Mouse (Mus musculus) kidney, postnatal 0 days (tissue): Measurements from ENCODE around the gene Pex1. TPM values are rescaled to one million over a fixed set of nuclear protein-coding genes. Genes with fewer than 3 reads are reported as not detected.

Experiments
- ATAC-seq: fragments of 200-750 bp; cut with Nextera tagmentation; replicated peaks from 2 replicates; pipeline ENCODE4 v1.8.0; 2017; ENCODE audit warnings: low read depth, moderate number of reproducible peaks, moderate TSS enrichment, moderate library complexity; ENCODE audit not compliant: low FRiP score
- DNase-seq: peaks from one replicate; pipeline ENCODE4 v3.0.0-alpha.2; 2016; ENCODE audit warnings: low spot score
- H3K27ac ChIP-seq: fragments of 300-500 bp; sonication (generic); 2 replicates; pipeline ENCODE4 v1.5.1; 2014; ENCODE audit warnings: mild to moderate bottlenecking
- H3K27me3 ChIP-seq: fragments of 300-500 bp; sonication (generic); 2 replicates; pipeline ENCODE4 v1.6.1; 2014; ENCODE audit warnings: low read length, mixed read lengths; ENCODE audit not compliant: insufficient read depth
- H3K36me3 ChIP-seq: fragments of 300-500 bp; sonication (generic); 2 replicates; pipeline ENCODE4 v1.6.1; 2014; ENCODE audit warnings: low read length, mixed read lengths; ENCODE audit not compliant: insufficient read depth
- H3K4me1 ChIP-seq: fragments of 300-500 bp; sonication (generic); replicated peaks from 2 replicates; pipeline ENCODE4 v1.6.1; 2014; ENCODE audit warnings: antibody characterized with exemption, low read length, mixed read lengths; ENCODE audit not compliant: insufficient read depth
- H3K4me2 ChIP-seq: fragments of 300-500 bp; sonication (generic); 2 replicates; pipeline ENCODE4 v1.6.1; 2014; ENCODE audit warnings: mild to moderate bottlenecking, low read length, moderate library complexity, mixed read lengths
- H3K4me3 ChIP-seq: fragments of 300-500 bp; sonication (generic); replicated peaks from 2 replicates; pipeline ENCODE4 v1.5.1; 2014; ENCODE audit warnings: low read depth, low read length
- H3K9ac ChIP-seq: fragments of 300-500 bp; sonication (generic); 2 replicates; pipeline ENCODE4 v1.6.1; 2014; ENCODE audit warnings: low read depth, low read length
- H3K9me3 ChIP-seq: fragments of 300-500 bp; sonication (generic); replicated peaks from 2 replicates; pipeline ENCODE4 v1.6.1; 2016; ENCODE audit warnings: low read length, inconsistent platforms, mixed read lengths
- CTCF ChIP-seq: IDR thresholded peaks from 2 replicates; pipeline ENCODE4 v1.5.1; 2016; ENCODE audit warnings: antibody characterized with exemption, low read depth, mild to moderate bottlenecking, moderate library complexity
- WGBS: fragments of 180-500 bp; shearing (Covaris S2); extraction: QIAGEN DNeasy Blood & Tissue Kit; methylation state at CpG from one replicate; pipeline ENCODE4 v1.1.7; 2014; 5-methylcytosine and 5-hydroxymethylcytosine counted together
- polyA plus RNA-seq: library from polyadenylated mRNA; unstranded; fragments of >200 nt; fragmentation: Nextera tagmentation; extraction: Ambion mirVana; gene quantifications from 2 replicates; pipeline ENCODE4 v1.2.1, GENCODE M21; 2015

The Pex1 gene
- polyA plus RNA-seq, 1 experiment from 2014 or later = 16.6 TPM

DNA sequence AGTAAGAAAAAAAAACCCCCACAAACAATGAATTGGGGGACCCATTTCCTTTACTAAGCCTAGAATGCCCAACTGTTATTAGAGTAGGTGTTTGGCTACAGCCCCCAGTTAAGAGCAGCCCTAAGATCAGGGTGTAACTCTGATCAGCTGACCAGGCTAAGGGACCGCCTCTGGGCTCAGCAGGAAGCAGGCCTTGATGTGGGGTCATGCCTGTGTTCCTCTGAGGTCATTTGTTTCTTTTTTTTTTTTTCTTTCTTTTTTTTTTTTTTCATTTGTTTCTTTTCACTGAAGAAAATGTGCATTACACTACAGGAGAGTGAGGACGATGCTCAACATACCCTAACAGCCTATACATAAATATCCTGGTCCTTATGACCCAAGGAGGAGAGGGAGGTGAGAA lies 17.9 kb upstream of the Pex1 start:
- Histone ChIP-seq H3K4me3 (no peak overlapping the region), H3K36me3 (peaks cover 70% of the 10 kb centered on the region), H3K4me2 (no peak overlapping the region), H3K9me3 (peaks cover 5% of the 10 kb centered on the region; the same call in 1 of the 2 replicates), H3K9ac (no peak overlapping the region), H3K27ac (no peak overlapping the region), H3K27me3 (no peaks in the 10 kb centered on the region), H3K4me1 (no peaks in the 10 kb centered on the region)
- ATAC-seq (no peak), DNase-seq (no peak)
- TF ChIP-seq CTCF = no peak
- WGBS = 95% methylated on average over 2 of the region's 2 CpGs

DNA sequence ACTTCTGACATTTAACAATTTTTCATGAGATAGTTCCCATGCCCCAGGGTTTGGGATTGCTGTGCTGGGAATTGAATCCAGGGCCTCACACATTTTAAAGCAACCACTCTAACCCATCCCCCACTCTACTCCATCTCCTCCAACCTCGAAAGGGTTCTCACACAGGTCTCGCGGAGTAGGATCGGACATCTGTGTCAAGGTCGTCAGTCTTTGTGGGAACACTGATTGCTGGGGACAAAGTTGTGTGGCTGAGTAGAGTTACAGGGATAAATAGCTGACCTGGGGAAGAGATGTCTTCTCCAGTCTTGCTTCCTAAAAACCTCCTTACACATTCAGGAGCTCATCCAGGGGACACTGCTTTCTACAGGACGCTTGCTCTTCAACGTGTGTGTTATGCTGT lies 16.8 kb upstream of the Pex1 start:
- Histone ChIP-seq H3K9ac (no peak overlapping the region), H3K4me1 (no peaks in the 10 kb centered on the region), H3K27me3 (no peaks in the 10 kb centered on the region), H3K4me2 (no peak overlapping the region), H3K36me3 (peaks cover 75% of the 10 kb centered on the region), H3K27ac (no peak overlapping the region), H3K4me3 (no peak overlapping the region), H3K9me3 (peaks cover 5% of the 10 kb centered on the region; the same call in 1 of the 2 replicates)
- WGBS = 94% methylated on average over 7 of the region's 7 CpGs
- TF ChIP-seq CTCF = no peak
- DNase-seq = no peak
- no peak for ATAC-seq

DNA sequence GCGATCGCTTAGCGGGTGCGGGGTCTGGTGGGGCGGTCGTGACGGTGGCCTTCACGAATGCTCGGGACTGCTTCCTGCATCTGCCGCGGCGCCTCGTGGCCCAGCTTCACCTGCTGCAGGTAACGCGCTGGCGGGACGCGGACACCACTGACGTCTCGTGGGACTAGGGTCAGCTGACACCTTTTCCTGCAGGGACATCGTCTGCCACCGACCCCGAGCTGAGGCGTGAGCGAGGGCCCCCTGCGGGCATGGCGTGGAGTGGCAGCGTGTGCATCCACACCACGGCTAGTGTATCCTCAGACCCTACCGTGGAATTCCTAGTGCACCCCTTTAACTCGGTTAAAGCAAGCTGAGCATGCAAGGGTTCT lies 517 bp downstream of the Pex1 start, which contains the start of gene Rbm48:
Gene Rbm48, minus strand, starts transcription at position 187 of the 368 bp plus-strand sequence.
- Histone ChIP-seq H3K4me3 (peak within 1 kb of the TSS; percentile 81), H3K27me3 (no peaks in the 10 kb centered on the region), H3K9ac (peak within 1 kb of the TSS; percentile 69), H3K4me1 (no peaks in the 10 kb centered on the region), H3K36me3 (no peaks in the 10 kb centered on the region), H3K9me3 (no peaks in the 10 kb centered on the region), H3K27ac (peak within 1 kb of the TSS; percentile 81), H3K4me2 (peak within 1 kb of the TSS; percentile 91)
- TF ChIP-seq CTCF = peak; percentile 66
- peak; percentile 81 for DNase-seq
- ATAC-seq = peak; percentile 89
- under 1% methylated on average over 31 of the region's 31 CpGs for WGBS

DNA sequence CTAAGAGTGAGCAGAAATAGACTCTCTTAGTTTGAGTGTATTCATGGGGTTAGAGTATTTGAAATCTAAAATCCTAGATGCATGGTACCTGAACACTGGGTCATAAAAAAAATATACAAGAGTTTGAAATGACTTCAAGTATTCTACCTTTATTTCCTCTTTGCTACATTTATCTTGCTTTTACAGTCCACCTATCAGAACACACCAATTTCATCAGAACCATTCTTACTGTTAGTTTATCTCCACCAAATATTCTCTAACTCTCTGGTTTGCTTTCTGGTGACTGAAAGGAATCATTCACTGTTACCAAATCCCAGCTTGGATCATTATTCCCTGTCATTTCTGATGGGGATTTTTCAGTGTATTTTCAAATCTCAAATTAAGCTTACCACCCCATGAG lies 1.3 kb downstream of the Pex1 start:
- Histone ChIP-seq H3K4me3 (peak overlapping the region; percentile 81), H3K27ac (no peak overlapping the region), H3K4me2 (peak overlapping the region; percentile 91), H3K9ac (0 out of 2 replicates have a peak overlapping the region, but pooled peaks have one; percentile 69), H3K9me3 (no peaks in the 10 kb centered on the region), H3K4me1 (no peaks in the 10 kb centered on the region), H3K36me3 (no peaks in the 10 kb centered on the region), H3K27me3 (no peaks in the 10 kb centered on the region)
- TF ChIP-seq CTCF = no peak
- ATAC-seq (no peak), DNase-seq (no peak)

DNA sequence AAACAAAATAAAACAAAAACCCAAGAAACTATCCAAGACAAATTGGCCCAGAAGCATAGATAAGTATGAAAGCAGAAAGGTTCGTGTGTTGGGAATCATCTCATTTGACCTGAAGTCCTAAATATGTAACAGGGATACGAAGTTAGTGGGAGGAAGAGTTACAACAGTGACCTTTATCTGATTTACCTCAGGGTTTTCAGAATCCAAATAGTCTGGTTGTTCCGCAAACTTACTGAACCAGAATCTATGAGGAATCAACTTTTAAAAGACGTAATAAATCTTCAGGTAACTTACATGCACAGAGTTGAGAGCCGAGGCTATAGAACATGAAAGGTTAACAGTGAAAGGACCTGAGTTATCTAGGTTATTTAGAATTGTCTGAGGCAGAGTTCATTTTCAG lies 2.9 kb downstream of the Pex1 start:
- Histone ChIP-seq H3K9ac (no peak overlapping the region), H3K9me3 (no peaks in the 10 kb centered on the region), H3K27me3 (no peaks in the 10 kb centered on the region), H3K27ac (no peak overlapping the region), H3K4me2 (no peak overlapping the region), H3K4me1 (no peaks in the 10 kb centered on the region), H3K4me3 (no peak overlapping the region), H3K36me3 (no peaks in the 10 kb centered on the region)
- WGBS = 79% methylated on average over 5 of the region's 5 CpGs
- DNase-seq = no peak
- TF ChIP-seq CTCF = no peak
- ATAC-seq = no peak

DNA sequence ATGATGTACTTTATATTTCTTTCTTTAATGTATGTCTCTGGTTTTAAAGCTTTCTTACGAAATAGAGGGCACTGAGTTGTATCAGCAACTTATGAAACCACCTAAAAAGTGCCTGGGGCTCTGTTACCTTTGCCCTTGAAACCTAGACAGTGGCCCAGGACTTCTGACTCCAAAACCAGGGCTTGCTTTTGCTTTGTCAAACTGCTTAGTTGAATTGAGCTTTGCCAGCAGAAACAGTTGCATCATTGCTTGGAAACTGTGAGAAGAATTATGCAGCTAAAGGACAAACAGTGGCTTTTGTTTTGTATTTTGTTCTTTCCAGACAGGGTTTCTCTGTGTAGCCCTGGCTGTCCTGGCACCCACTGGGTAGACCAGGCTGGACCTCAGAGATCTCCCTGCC lies 4.4 kb downstream of the Pex1 start:
- no peaks in the 10 kb centered on the region for H3K27me3 ChIP-seq
- DNase-seq = no peak
- no peak overlapping the region for H3K27ac ChIP-seq
- no peak overlapping the region for H3K9ac ChIP-seq
- no peak overlapping the region for H3K4me2 ChIP-seq
- no peak for TF ChIP-seq CTCF
- WGBS = 86% methylated on average over 1 of the region's 1 CpGs
- H3K9me3 ChIP-seq = no peaks in the 10 kb centered on the region
- H3K4me1 ChIP-seq = no peaks in the 10 kb centered on the region
- no peak for ATAC-seq
- no peaks in the 10 kb centered on the region for H3K36me3 ChIP-seq
- H3K4me3 ChIP-seq = no peak overlapping the region

DNA sequence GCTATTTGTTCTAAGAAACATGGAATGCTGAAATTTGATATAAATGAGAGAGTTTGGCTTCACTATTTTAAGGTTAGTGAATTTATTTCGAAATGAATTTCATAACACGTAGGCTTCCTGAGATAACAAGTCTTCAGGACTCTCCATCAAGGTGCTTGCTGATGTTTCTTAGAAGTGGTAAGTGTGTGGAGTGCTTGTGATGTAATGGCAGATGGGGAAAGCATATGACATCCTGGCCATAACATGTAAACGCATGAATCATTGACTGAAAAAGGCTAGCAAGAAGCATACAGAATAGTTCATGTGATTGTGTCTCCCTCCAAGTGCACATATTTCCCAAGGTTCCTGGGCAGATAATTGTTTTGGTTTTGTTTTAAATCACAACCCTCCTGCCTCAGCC lies 4.9 kb downstream of the Pex1 start:
- Histone ChIP-seq H3K4me1 (no peaks in the 10 kb centered on the region), H3K27me3 (no peaks in the 10 kb centered on the region), H3K27ac (no peak overlapping the region), H3K36me3 (0 out of 2 replicates have a peak, but pooled peaks cover 4% of the 10 kb centered on the region), H3K4me3 (no peak overlapping the region), H3K9me3 (no peaks in the 10 kb centered on the region), H3K9ac (no peak overlapping the region), H3K4me2 (no peak overlapping the region)
- 87% methylated on average over 3 of the region's 3 CpGs for WGBS
- ATAC-seq (no peak), DNase-seq (no peak)
- no peak for TF ChIP-seq CTCF
